Mouse (Mus musculus): ENCODE measurements around the gene C5ar2.

DNA sequence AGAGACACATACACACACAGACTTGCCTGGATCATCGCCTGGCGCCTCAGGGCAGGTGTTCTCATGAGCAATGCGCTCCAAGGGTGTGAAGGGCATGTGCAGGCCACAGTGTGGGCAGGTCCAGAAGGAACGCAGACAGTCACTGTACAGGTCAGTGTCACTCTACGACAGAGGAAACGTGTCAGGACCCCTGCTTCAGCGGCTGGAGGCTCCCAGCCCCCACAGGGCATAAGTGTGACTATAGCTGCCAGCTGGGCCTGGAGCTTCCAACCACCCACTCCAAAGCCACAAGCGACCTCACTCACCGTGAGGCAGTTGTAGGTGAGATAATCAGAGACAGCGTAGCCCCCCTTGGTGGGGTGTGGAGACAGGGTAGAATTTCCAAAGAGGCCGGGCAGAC is 45.4 kb downstream of the C5ar2 start:
- TF ChIP-seq MAFK (IDR thresholded peaks at IDR 0.05; ENCODE audit: insufficient read depth, low read depth, low read length): no peak
- TF ChIP-seq ZNF384 (IDR thresholded peaks at IDR 0.05; ENCODE audit: low read depth, low read length): no peak
